Mouse (Mus musculus) bone marrow macrophage, adult 2 months (primary cell): ENCODE results near the gene Hormad2.

Source experiments
- CTCF ChIP-seq: IDR thresholded peaks from 2 replicates; pipeline ENCODE4 v1.5.1; 2012; ENCODE audit warnings: low read depth, mild to moderate bottlenecking, low read length, moderate library complexity
- POLR2A ChIP-seq: IDR thresholded peaks from 2 replicates; pipeline ENCODE4 v1.6.1; 2012; ENCODE audit warnings: mild to moderate bottlenecking, low read depth, low read length, borderline replicate concordance

DNA sequence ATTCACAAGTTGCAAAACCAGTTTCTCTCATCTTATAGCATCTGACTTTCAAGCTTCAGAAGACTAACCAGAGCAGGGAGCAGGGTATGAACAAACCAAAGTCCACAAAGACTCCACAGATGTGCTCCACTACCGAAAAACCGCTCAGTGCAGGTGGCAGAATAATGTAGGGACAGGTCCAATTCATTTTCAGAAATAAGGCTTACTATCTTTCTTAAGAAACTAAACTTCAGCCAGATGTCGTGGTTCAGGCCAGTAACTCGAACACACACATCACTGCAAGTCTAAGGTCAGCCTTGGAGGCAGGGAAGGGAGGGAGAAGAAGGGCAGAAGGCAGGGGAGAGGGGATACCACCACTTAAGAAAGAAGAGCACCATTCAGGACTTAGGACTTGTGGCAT, 48.3 kb upstream of the Hormad2 start:
- no peak for TF ChIP-seq CTCF
- TF ChIP-seq POLR2A, result no peak
